Mouse (Mus musculus): ENCODE data around the gene Tor2a.

DNA sequence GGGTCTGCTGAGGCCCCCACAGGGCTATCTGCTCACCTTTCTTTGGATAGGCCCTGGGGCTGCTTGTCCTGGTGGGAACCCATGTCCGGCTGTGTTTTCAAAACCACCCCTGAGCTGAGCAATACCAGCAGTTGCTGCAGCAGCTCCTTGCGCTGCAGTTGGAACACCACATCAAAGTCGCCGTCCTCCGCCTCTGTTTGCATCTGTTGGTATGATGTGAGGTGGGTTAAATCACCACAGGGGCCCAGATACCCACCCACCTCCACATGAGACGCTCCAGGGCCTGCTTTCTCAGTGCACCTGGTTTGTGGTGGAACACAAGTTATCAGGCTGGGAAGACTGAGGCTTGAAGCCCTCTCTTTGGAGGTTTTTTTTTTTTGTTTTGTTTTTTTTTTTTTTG is 21.0 kb downstream of the Tor2a start:
- TF ChIP-seq CTCF (IDR thresholded peaks at IDR 0.05; ENCODE audit: borderline replicate concordance, insufficient read depth, low read depth, low read length) (no peak), POLR2A (IDR thresholded peaks at IDR 0.05; ENCODE audit: borderline replicate concordance, insufficient read depth, low read length) (no peak)

Measured in cerebellum, adult 2 months (tissue).